In genomic region chr2:155819392-155819448, GRCm38 (mm10) we compare ENCODE assay signal across 8 mouse cellular contexts. TPM values are rescaled to one million over a fixed set of nuclear protein-coding genes. Genes with fewer than 3 reads are reported as not detected.
DNase-seq lines count a peak whose midpoint lies in the region; ATAC-seq and TF ChIP-seq lines count a peak whose summit lies in the region.

Gene BC029722 (minus strand): TSS chr2:155819426.

- H3K4me3 ChIP-seq in lung, embryonic 15.5 days, result peak within 1 kb of the TSS; percentile 84
- peak within 1 kb of the TSS; percentile 62 for H3K4me3 ChIP-seq in embryonic facial prominence, embryonic 12.5 days
- H3K4me3 ChIP-seq in heart, postnatal 0 days (ENCODE audit: low read depth, low read length), result peak within 1 kb of the TSS; percentile 88
- H3K4me3 ChIP-seq in limb, embryonic 10.5 days, result peak within 1 kb of the TSS; percentile 68

- TF ChIP-seq EP300 in heart, postnatal 0 days (IDR thresholded peaks at IDR 0.05; ENCODE audit: low read depth), result no peak

- ATAC-seq in lung, embryonic 15.5 days (ENCODE audit: borderline replicate concordance, extremely low read depth, low FRiP score, low TSS enrichment), result no peak
- no peak for ATAC-seq in embryonic facial prominence, embryonic 12.5 days (ENCODE audit: insufficient number of reproducible peaks, insufficient read depth, low FRiP score, low TSS enrichment)
- no peak for ATAC-seq in heart, postnatal 0 days (ENCODE audit: insufficient read depth, low read depth)
- no peak for ATAC-seq in neutrophil, adult 5-6 weeks (ENCODE audit: extremely low read depth, insufficient number of reproducible peaks, low FRiP score, poor library complexity, severe bottlenecking)

- H3K4me1 ChIP-seq in lung, embryonic 15.5 days, result peaks cover 15% of the 10 kb centered on the region
- peaks cover 11% of the 10 kb centered on the region; the same call in 1 of the 2 replicates for H3K4me1 ChIP-seq in embryonic facial prominence, embryonic 12.5 days
- peaks cover 8% of the 10 kb centered on the region; the same call in 1 of the 2 replicates for H3K4me1 ChIP-seq in heart, postnatal 0 days (ENCODE audit: control insufficient read depth, insufficient read depth)
- H3K4me1 ChIP-seq in limb, embryonic 10.5 days, result peaks cover 35% of the 10 kb centered on the region

- TF ChIP-seq CTCF in heart, postnatal 0 days (IDR thresholded peaks at IDR 0.05; ENCODE audit: low read depth), result no peak

- H3K27me3 ChIP-seq in lung, embryonic 15.5 days, result no peaks in the 10 kb centered on the region
- H3K27me3 ChIP-seq in embryonic facial prominence, embryonic 12.5 days, result no peaks in the 10 kb centered on the region
- no peaks in the 10 kb centered on the region for H3K27me3 ChIP-seq in heart, postnatal 0 days (ENCODE audit: control insufficient read depth, insufficient read depth, low read length)
- no peaks in the 10 kb centered on the region for H3K27me3 ChIP-seq in limb, embryonic 10.5 days (ENCODE audit: low read depth, poor library complexity, severe bottlenecking)

- no peaks in the 10 kb centered on the region for H3K9me3 ChIP-seq in lung, embryonic 15.5 days
- H3K9me3 ChIP-seq in embryonic facial prominence, embryonic 12.5 days, result no peaks in the 10 kb centered on the region
- no peaks in the 10 kb centered on the region for H3K9me3 ChIP-seq in heart, postnatal 0 days (replicated peaks; ENCODE audit: control insufficient read depth, low read length)
- no peaks in the 10 kb centered on the region for H3K9me3 ChIP-seq in limb, embryonic 10.5 days (replicated peaks)

- H3K9ac ChIP-seq in lung, embryonic 15.5 days, result peak within 1 kb of the TSS; percentile 75
- peak within 1 kb of the TSS; percentile 70 for H3K9ac ChIP-seq in embryonic facial prominence, embryonic 12.5 days
- peak within 1 kb of the TSS; percentile 85 for H3K9ac ChIP-seq in heart, postnatal 0 days (replicated peaks; ENCODE audit: low read depth, low read length)

- H3K27ac ChIP-seq in lung, embryonic 15.5 days, result peak within 1 kb of the TSS; percentile 81
- H3K27ac ChIP-seq in embryonic facial prominence, embryonic 12.5 days, result peak within 1 kb of the TSS; percentile 84
- H3K27ac ChIP-seq in heart, postnatal 0 days (ENCODE audit: low read depth), result peak within 1 kb of the TSS; percentile 81
- H3K27ac ChIP-seq in limb, embryonic 10.5 days, result peak within 1 kb of the TSS; percentile 88

- no peak for DNase-seq in lung, postnatal 10 days
- no peak for DNase-seq in heart, postnatal 0 days (ENCODE audit: low spot score)
- no peak for DNase-seq in limb, embryonic 10.5 days (ENCODE audit: low spot score)
- no peak for DNase-seq in embryo, embryonic 10.5 days (ENCODE audit: low spot score)
- DNase-seq in spleen, postnatal 36 days (ENCODE audit: low spot score in 2 of 2), result no peak

- peaks cover 40% of the 10 kb centered on the region for H3K36me3 ChIP-seq in lung, embryonic 15.5 days
- peaks cover 44% of the 10 kb centered on the region for H3K36me3 ChIP-seq in embryonic facial prominence, embryonic 12.5 days
- H3K36me3 ChIP-seq in heart, postnatal 0 days (replicated peaks; ENCODE audit: control insufficient read depth, insufficient read depth, low read length), result peaks cover 42% of the 10 kb centered on the region
- H3K36me3 ChIP-seq in limb, embryonic 10.5 days, result peaks cover 50% of the 10 kb centered on the region

- H3K4me2 ChIP-seq in lung, embryonic 15.5 days, result peak within 1 kb of the TSS; percentile 86
- peak within 1 kb of the TSS; percentile 95 for H3K4me2 ChIP-seq in embryonic facial prominence, embryonic 12.5 days (replicated peaks)
- peak within 1 kb of the TSS; percentile 72 for H3K4me2 ChIP-seq in heart, postnatal 0 days (ENCODE audit: low read depth, low read length)

RNA-seq across cellular contexts. Expression of gene BC029722, which starts in this region (rescaled TPM):
- 17.4 and 19.7 TPM in 2 replicates for polyA plus RNA-seq in lung, embryonic 15.5 days (2015; fragmentation: Nextera tagmentation; extraction: Ambion mirVana)
- 12.9 and 13.4 TPM in 2 replicates for polyA plus RNA-seq in embryonic facial prominence, embryonic 12.5 days (2016; fragmentation: Nextera tagmentation; extraction: Ambion mirVana)
- total RNA-seq in heart, postnatal 0 days (2014; rRNA removed; ENCODE audit: low replicate concordance), result 14.1 and 14.7 TPM in 2 replicates
- 20.9 and 21.4 TPM in 2 replicates for polyA plus RNA-seq in heart, postnatal 0 days (2015; fragmentation: Nextera tagmentation; extraction: Ambion mirVana)
- 8.0 and 8.2 TPM in 2 replicates for polyA plus RNA-seq in limb, embryonic 10.5 days (2016; fragmentation: Nextera tagmentation; extraction: Ambion mirVana)
- 12.4 and 12.7 TPM in 2 replicates for total RNA-seq in neutrophil, adult 5-6 weeks (2017)
